Comparison of ENCODE assay signal across 10 mouse cellular contexts in the genomic region with DNA sequence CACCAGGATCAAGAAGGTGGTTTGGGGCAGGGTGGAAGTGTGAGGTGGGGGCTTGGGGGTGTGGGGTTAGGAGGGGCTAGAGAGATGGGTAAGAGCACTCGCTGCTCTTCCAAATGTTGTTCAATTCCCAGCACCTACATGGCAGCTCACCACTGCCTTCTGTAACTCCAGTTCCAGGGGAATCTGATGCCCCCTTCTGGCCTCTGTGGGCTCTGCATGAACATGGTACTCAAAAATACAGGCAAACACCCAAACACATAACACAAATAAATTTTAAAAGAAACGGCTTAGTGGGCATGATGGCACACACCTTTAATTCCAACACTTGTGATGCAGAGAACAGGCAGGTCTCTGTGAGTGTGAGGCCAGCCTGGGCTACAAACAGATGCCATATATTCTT. TPM values are rescaled to one million over a fixed set of nuclear protein-coding genes. Genes with fewer than 3 reads are reported as not detected.
DNase-seq lines count a peak whose midpoint lies in the region; ATAC-seq and TF ChIP-seq lines count a peak whose summit lies in the region.
"Had no signal": no experiment of that assay in that cellular context is flagged by ENCODE, and none has a peak within 500 bp of the region (broad histone marks: within the 10 kb centered on the region; RNA-seq: fewer than 3 reads in every experiment).

No protein-coding gene starts in this region.

- ATAC-seq in CD4-positive, CD25-positive, alpha-beta regulatory T cell, adult 4 months: no peak

- DNase-seq in CD4-positive, CD25-positive, alpha-beta regulatory T cell, adult 2 months (ENCODE audit: low read depth, low spot score): peak; percentile 57
- no peak for DNase-seq in left cerebral cortex, adult 2 months (ENCODE audit: extremely low spot score in 1 of 2, low spot score in 2 of 2)
- no peak for DNase-seq in left cerebral cortex, adult 8-10 months (ENCODE audit: low spot score in 2 of 2)
- DNase-seq in c-Kit-positive CD71-positive TER-119-positive erythroid progenitor cells, embryonic 14.5 days (ENCODE audit: low spot score): peak; percentile 15
- peak; percentile 52 for DNase-seq in retina, embryonic 14.5 days (ENCODE audit: low spot score)
- DNase-seq in layer of hippocampus, adult 8-10 months (ENCODE audit: low spot score in 2 of 2): no peak
- no peak for DNase-seq in heart, postnatal 36 days

- TF ChIP-seq CTCF in left cerebral cortex, adult 2 months (IDR thresholded peaks at IDR 0.05): peak; percentile 41

- no peak overlapping the region for H3K27ac ChIP-seq in left cerebral cortex, adult 2 months

- H3K4me3 ChIP-seq in left cerebral cortex, adult 2 months: no peak overlapping the region

- intact Hi-C loops in left cerebral cortex, adult 2 months (cut with DNase I): loop anchor here (5.0 to 10.0 kb wide), 2 partner anchors 62 to 190 kb away; no protein-coding TSS in a partner anchor
- intact Hi-C loops in heart, postnatal 36 days (cut with DNase I): no loop called here

RNA-seq across cellular contexts. Expression of gene Dyx1c1, which starts 3.8 kb away (rescaled TPM):
- 1 to 10 TPM; 3.7 to 4.0 TPM for polyA plus RNA-seq in CD4-positive, CD25-positive, alpha-beta regulatory T cell, adult 4 months (2017; shearing (Covaris generic))
- total RNA-seq in left cerebral cortex, adult 2 months (2021): 1 to 10 TPM; 1.5 to 1.9 TPM
- total RNA-seq in left cerebral cortex, adult 8-10 months (2022): 1 to 10 TPM; 1.7 to 2.5 (median 2.1) TPM
- total RNA-seq in layer of hippocampus, adult 8-10 months (2022): 1 to 10 TPM; 1.5 to 3.1 (median 2.7) TPM
- under 1 TPM; 0.50 to 0.84 TPM for total RNA-seq in heart, postnatal 36 days (2021)

RNA-seq across cellular contexts. Expression of gene Gm44503, which starts 3.9 kb away (rescaled TPM):
- under 1 TPM in 1 of 2 experiments, not detected in 1; 0.27 TPM for polyA plus RNA-seq in CD4-positive, CD25-positive, alpha-beta regulatory T cell, adult 4 months (2017; shearing (Covaris generic))
- not detected for total RNA-seq in left cerebral cortex, adult 2 months (2021)
- total RNA-seq in left cerebral cortex, adult 8-10 months (2022): not detected
- not detected for total RNA-seq in layer of hippocampus, adult 8-10 months (2022)
- total RNA-seq in heart, postnatal 36 days (2021): not detected
- polyA plus RNA-seq: inflammation-experienced regulatory T-cells, adult 6 months; testis, adult 2 months had no signal

RNA-seq across cellular contexts. Expression of gene Pygo1, which starts 29.3 kb away (rescaled TPM):
- not detected for polyA plus RNA-seq in CD4-positive, CD25-positive, alpha-beta regulatory T cell, adult 4 months (2017; shearing (Covaris generic))
- 10 to 100 TPM; 18.6 to 19.5 TPM for total RNA-seq in left cerebral cortex, adult 2 months (2021)
- total RNA-seq in left cerebral cortex, adult 8-10 months (2022): 10 to 100 TPM; 16.5 to 19.2 (median 17.9) TPM
- 10 to 100 TPM; 26.3 to 31.3 (median 28.8) TPM for total RNA-seq in layer of hippocampus, adult 8-10 months (2022)
- total RNA-seq in heart, postnatal 36 days (2021): 10 to 100 TPM; 11.9 to 12.5 TPM
- polyA plus RNA-seq: inflammation-experienced regulatory T-cells, adult 6 months had no signal

RNA-seq across cellular contexts. Expression of gene Ccpg1os, which starts 30.4 kb away (rescaled TPM):
- polyA plus RNA-seq in CD4-positive, CD25-positive, alpha-beta regulatory T cell, adult 4 months (2017; shearing (Covaris generic)): 1 to 10 TPM; 5.7 to 9.5 TPM
- 10 to 100 TPM in 1 of 2 experiments, 1 to 10 TPM in 1; 9.2 to 10.8 TPM for total RNA-seq in left cerebral cortex, adult 2 months (2021)
- 10 to 100 TPM; 10.9 to 14.0 (median 12.2) TPM for total RNA-seq in left cerebral cortex, adult 8-10 months (2022)
- 10 to 100 TPM in 3 of 4 experiments, 1 to 10 TPM in 1; 9.2 to 15.1 (median 13.6) TPM for total RNA-seq in layer of hippocampus, adult 8-10 months (2022)
- total RNA-seq in heart, postnatal 36 days (2021): 1 to 10 TPM; 8.9 to 9.7 TPM

RNA-seq across cellular contexts. Expression of gene Ccpg1, which starts 30.5 kb away (rescaled TPM):
- polyA plus RNA-seq in CD4-positive, CD25-positive, alpha-beta regulatory T cell, adult 4 months (2017; shearing (Covaris generic)): 100 to 1,000 TPM in 1 of 2 experiments, 10 to 100 TPM in 1; 85.9 to 106 TPM
- 100 to 1,000 TPM; 124 to 128 TPM for total RNA-seq in left cerebral cortex, adult 2 months (2021)
- total RNA-seq in left cerebral cortex, adult 8-10 months (2022): 100 to 1,000 TPM in 3 of 4 experiments, 10 to 100 TPM in 1; 91.0 to 108 (median 102) TPM
- 100 to 1,000 TPM; 130 to 173 (median 150) TPM for total RNA-seq in layer of hippocampus, adult 8-10 months (2022)
- total RNA-seq in heart, postnatal 36 days (2021): 10 to 100 TPM; 81.3 to 92.5 TPM

Comparison
In these comparisons a context has a peak if more than half of its experiments do, and no peak if none do; other contexts are left out.
1. DNase-seq: peak in CD4-positive, CD25-positive, alpha-beta regulatory T cell, adult 2 months (single experiment), c-Kit-positive CD71-positive TER-119-positive erythroid progenitor cells, embryonic 14.5 days (single experiment) and retina, embryonic 14.5 days (single experiment); none in left cerebral cortex, adult 2 months (0 of 2), left cerebral cortex, adult 8-10 months (0 of 2), layer of hippocampus, adult 8-10 months (0 of 2) and heart, postnatal 36 days (0 of 2).